Mouse (Mus musculus) MEL (cell line): Measurements from ENCODE around the gene C77080. TPM values are rescaled to one million over a fixed set of nuclear protein-coding genes. Genes with fewer than 3 reads are reported as not detected.

ENCODE experiments used
- DNase-seq: peaks from one replicate; pipeline ENCODE4 v3.0.0; 2011; ENCODE audit warnings: low read depth, low spot score
- H3K27ac ChIP-seq: 2 replicates; pipeline ENCODE4 v1.5.1; 2012; ENCODE audit warnings: low read depth, mild to moderate bottlenecking, control low read depth, low read length, moderate library complexity; ENCODE audit not compliant: control insufficient read depth
- H3K27me3 ChIP-seq, 2 experiments: fragments of 150-350 bp in 1 of 2; sonication (generic) in 1 of 2; 2 replicates each; pipeline ENCODE4 v1.6.1; 2012; ENCODE audit warnings: low read length in 2 of 2, mild to moderate bottlenecking in 2 of 2, improper control_type of control experiment in 1 of 2, moderate library complexity in 1 of 2; ENCODE audit not compliant: insufficient read depth in 2 of 2, control insufficient read depth in 1 of 2
- H3K36me3 ChIP-seq, 2 experiments: 2 replicates each; pipeline ENCODE4 v1.6.1; 2012 to 2014; ENCODE audit warnings: low read length in 2 of 2, improper control_type of control experiment in 1 of 2, inconsistent platforms in 1 of 2, mild to moderate bottlenecking in 1 of 2; ENCODE audit not compliant: insufficient read depth in 2 of 2, control insufficient read depth in 1 of 2
- H3K4me1 ChIP-seq, 2 experiments: fragments of 150-350 bp in 1 of 2; sonication (generic) in 1 of 2; 2 replicates each; pipeline ENCODE4 v1.6.1; 2012; ENCODE audit warnings: low read length in 2 of 2, improper control_type of control experiment in 1 of 2, mild to moderate bottlenecking in 1 of 2; ENCODE audit not compliant: insufficient read depth in 2 of 2, control insufficient read depth in 1 of 2
- H3K4me3 ChIP-seq, 2 experiments: fragments of 150-350 bp in 1 of 2; sonication (generic) in 1 of 2; 2 replicates each; pipeline ENCODE4 v1.5.1; 2012; ENCODE audit warnings: low read depth in 2 of 2, low read length in 2 of 2, mild to moderate bottlenecking in 2 of 2, moderate library complexity in 2 of 2, control low read depth in 1 of 2, improper control_type of control experiment in 1 of 2; ENCODE audit not compliant: control insufficient read depth in 1 of 2, insufficient read depth in 1 of 2
- H3K79me2 ChIP-seq: 2 replicates; pipeline ENCODE4 v1.6.1; 2012; ENCODE audit warnings: mild to moderate bottlenecking, low read length, moderate library complexity; ENCODE audit not compliant: control insufficient read depth, poor library complexity, insufficient read depth
- H3K9ac ChIP-seq: 2 replicates; pipeline ENCODE4 v1.6.1; 2012; ENCODE audit warnings: low read depth, mild to moderate bottlenecking, control low read depth, low read length, moderate library complexity; ENCODE audit not compliant: control insufficient read depth, poor library complexity, severe bottlenecking
- H3K9me3 ChIP-seq: fragments of 150-350 bp; sonication (generic); replicated peaks from 2 replicates; pipeline ENCODE4 v1.6.1; 2012; ENCODE audit warnings: mild to moderate bottlenecking, low read length, improper control_type of control experiment, moderate library complexity; ENCODE audit not compliant: insufficient read depth
- CHD2 ChIP-seq: IDR thresholded peaks from 2 replicates; pipeline ENCODE4 v1.6.1; 2011; ENCODE audit warnings: low read length, improper control_type of control experiment
- CTCF ChIP-seq, 3 experiments: IDR thresholded peaks in 2 of 3; conservative IDR thresholded peaks in 1 of 3; 2 replicates each; pipeline ENCODE4 v1.5.1; 2011 to 2012; ENCODE audit warnings: low read length in 3 of 3, low read depth in 2 of 3, mild to moderate bottlenecking in 2 of 3, improper control_type of control experiment in 1 of 3, inconsistent platforms in 1 of 3, mixed read lengths in 1 of 3, moderate library complexity in 1 of 3; ENCODE audit not compliant: control insufficient read depth in 1 of 3, insufficient read depth in 1 of 3, poor library complexity in 1 of 3, severe bottlenecking in 1 of 3
- ELF1 ChIP-seq: IDR thresholded peaks from 2 replicates; pipeline ENCODE4 v1.6.1; 2014; ENCODE audit warnings: low read depth, mild to moderate bottlenecking, inconsistent platforms, low read length, improper control_type of control experiment, moderate library complexity
- EP300 ChIP-seq, 2 experiments: IDR thresholded peaks; 2 replicates each; pipeline ENCODE4 v1.6.1; 2011; ENCODE audit warnings: improper control_type of control experiment in 2 of 2, low read length in 2 of 2, low read depth in 1 of 2, mild to moderate bottlenecking in 1 of 2
- ETS1 ChIP-seq: IDR thresholded peaks from 2 replicates; pipeline ENCODE4 v1.6.1; 2012; ENCODE audit warnings: low read depth, mild to moderate bottlenecking, inconsistent platforms, low read length, improper control_type of control experiment, moderate library complexity
- GABPA ChIP-seq: IDR thresholded peaks from 2 replicates; pipeline ENCODE4 v1.6.1; 2012; ENCODE audit warnings: low read depth, mild to moderate bottlenecking, inconsistent platforms, low read length, improper control_type of control experiment, moderate library complexity
- HCFC1 ChIP-seq: IDR thresholded peaks from 2 replicates; pipeline ENCODE4 v1.6.1; 2012; ENCODE audit warnings: low read depth, mild to moderate bottlenecking, inconsistent platforms, low read length, improper control_type of control experiment, moderate library complexity
- JUND ChIP-seq: IDR thresholded peaks from 2 replicates; pipeline ENCODE4 v1.6.1; 2011; ENCODE audit warnings: low read depth, mild to moderate bottlenecking, improper control_type of control experiment, low read length
- KAT2A ChIP-seq: conservative IDR thresholded peaks from 2 replicates; pipeline ENCODE4 v1.6.1; 2012; ENCODE audit warnings: low read depth, low read length, improper control_type of control experiment, inconsistent platforms
- MAFK ChIP-seq: IDR thresholded peaks from 2 replicates; pipeline ENCODE4 v1.6.1; 2011; ENCODE audit warnings: low read depth, mild to moderate bottlenecking, low read length, improper control_type of control experiment, borderline replicate concordance
- MAZ ChIP-seq: IDR thresholded peaks from 2 replicates; pipeline ENCODE4 v1.6.1; 2012; ENCODE audit warnings: low read depth, mild to moderate bottlenecking, inconsistent platforms, low read length, improper control_type of control experiment
- MEF2A ChIP-seq: IDR thresholded peaks from 2 replicates; pipeline ENCODE4 v1.6.1; 2014; ENCODE audit warnings: low read depth, mild to moderate bottlenecking, inconsistent platforms, low read length, improper control_type of control experiment; ENCODE audit not compliant: poor library complexity, insufficient replicate concordance, severe bottlenecking; ENCODE audit errors: extremely low read depth
- MXI1 ChIP-seq: IDR thresholded peaks from 2 replicates; pipeline ENCODE4 v1.6.1; 2011; ENCODE audit warnings: mild to moderate bottlenecking, low read depth, low read length, improper control_type of control experiment
- MYB ChIP-seq: IDR thresholded peaks from 2 replicates; pipeline ENCODE4 v1.6.1; 2011; ENCODE audit warnings: mild to moderate bottlenecking, low read depth, low read length, improper control_type of control experiment
- NRF1 ChIP-seq: IDR thresholded peaks from 2 replicates; pipeline ENCODE4 v1.6.1; 2014; ENCODE audit warnings: low read depth, mild to moderate bottlenecking, inconsistent platforms, low read length, improper control_type of control experiment, moderate library complexity; ENCODE audit not compliant: poor library complexity, insufficient read depth, severe bottlenecking
- POLR2A ChIP-seq, 2 experiments: IDR thresholded peaks; 2 replicates each; pipeline ENCODE4 v1.6.1; 2011 to 2012; ENCODE audit warnings: low read length in 2 of 2, mild to moderate bottlenecking in 2 of 2, control low read depth in 1 of 2, improper control_type of control experiment in 1 of 2, low read depth in 1 of 2, moderate library complexity in 1 of 2; ENCODE audit not compliant: control insufficient read depth in 1 of 2, insufficient read depth in 1 of 2, poor library complexity in 1 of 2
- POLR2AphosphoS2 ChIP-seq: IDR thresholded peaks from 2 replicates; pipeline ENCODE4 v1.6.1; 2011; ENCODE audit warnings: low read length, improper control_type of control experiment
- POLR2AphosphoS5 ChIP-seq: IDR thresholded peaks from 2 replicates; pipeline ENCODE4 v1.6.1; 2012; ENCODE audit warnings: low read depth, borderline replicate concordance, mild to moderate bottlenecking, inconsistent platforms, low read length, moderate library complexity, mixed read lengths
- RAD21 ChIP-seq: IDR thresholded peaks from 2 replicates; pipeline ENCODE4 v1.6.1; 2011; ENCODE audit warnings: mild to moderate bottlenecking, low read depth, low read length, improper control_type of control experiment
- SIN3A ChIP-seq: IDR thresholded peaks from 2 replicates; pipeline ENCODE4 v1.6.1; 2012; ENCODE audit warnings: low read length, improper control_type of control experiment, inconsistent platforms
- SMC3 ChIP-seq: IDR thresholded peaks from 2 replicates; pipeline ENCODE4 v1.6.1; 2011; ENCODE audit warnings: low read depth, low read length, improper control_type of control experiment
- TBP ChIP-seq: IDR thresholded peaks from 2 replicates; pipeline ENCODE4 v1.8.0; 2011; ENCODE audit warnings: low read depth, low read length, improper control_type of control experiment
- TCF12 ChIP-seq: IDR thresholded peaks from 2 replicates; pipeline ENCODE4 v1.6.1; 2014; ENCODE audit warnings: low read depth, mild to moderate bottlenecking, inconsistent platforms, low read length, improper control_type of control experiment, moderate library complexity
- UBTF ChIP-seq: IDR thresholded peaks from 2 replicates; pipeline ENCODE4 v1.6.1; 2012; ENCODE audit warnings: low read depth, mild to moderate bottlenecking, inconsistent platforms, low read length, improper control_type of control experiment, moderate library complexity, borderline replicate concordance; ENCODE audit not compliant: insufficient read depth
- USF2 ChIP-seq, 2 experiments: IDR thresholded peaks; 2 replicates each; pipeline ENCODE4 v1.6.1; 2011 to 2012; ENCODE audit warnings: improper control_type of control experiment in 2 of 2, low read length in 2 of 2, borderline replicate concordance in 1 of 2, inconsistent platforms in 1 of 2, low read depth in 1 of 2, mild to moderate bottlenecking in 1 of 2; ENCODE audit not compliant: insufficient read depth in 1 of 2
- ZC3H11A ChIP-seq: IDR thresholded peaks from 2 replicates; pipeline ENCODE4 v1.6.1; 2012; ENCODE audit warnings: low read depth, mild to moderate bottlenecking, inconsistent platforms, low read length, improper control_type of control experiment
- ZKSCAN1 ChIP-seq: IDR thresholded peaks from 2 replicates; pipeline ENCODE4 v1.6.1; 2012; ENCODE audit warnings: low read depth, mild to moderate bottlenecking, inconsistent platforms, low read length, improper control_type of control experiment, moderate library complexity
- ZMIZ1 ChIP-seq: IDR thresholded peaks from 2 replicates; pipeline ENCODE4 v1.6.1; 2012; ENCODE audit warnings: low read depth, mild to moderate bottlenecking, inconsistent platforms, low read length, improper control_type of control experiment, moderate library complexity
- ZNF384 ChIP-seq: IDR thresholded peaks from 2 replicates; pipeline ENCODE4 v1.6.1; 2012; ENCODE audit warnings: low read depth, mild to moderate bottlenecking, inconsistent platforms, low read length, improper control_type of control experiment
- polyA plus RNA-seq, 2 experiments: library from polyadenylated mRNA; stranded (reverse) in 1 of 2; unstranded in 1 of 2; fragments of >175 nt in 1 of 2; fragments of >200 nt in 1 of 2; gene quantifications; 2 replicates each; pipeline versions ENCODE4 v1.2.1 to v1.2.4; 2012; ENCODE audit warnings: low replicate concordance in 2 of 2, low read depth in 1 of 2; ENCODE audit not compliant: insufficient read length in 2 of 2, insufficient read depth in 1 of 2, missing spikeins in 1 of 2
- total RNA-seq: library from RNA; depleted of rRNA; stranded (reverse); fragments of 300-350 nt; gene quantifications from 2 replicates; pipeline ENCODE4 v1.2.3, GENCODE M21; 2012

The C77080 gene
- total and polyA plus RNA-seq, 3 experiments = 0.92 to 6.9 TPM; not detected in 1

DNA sequence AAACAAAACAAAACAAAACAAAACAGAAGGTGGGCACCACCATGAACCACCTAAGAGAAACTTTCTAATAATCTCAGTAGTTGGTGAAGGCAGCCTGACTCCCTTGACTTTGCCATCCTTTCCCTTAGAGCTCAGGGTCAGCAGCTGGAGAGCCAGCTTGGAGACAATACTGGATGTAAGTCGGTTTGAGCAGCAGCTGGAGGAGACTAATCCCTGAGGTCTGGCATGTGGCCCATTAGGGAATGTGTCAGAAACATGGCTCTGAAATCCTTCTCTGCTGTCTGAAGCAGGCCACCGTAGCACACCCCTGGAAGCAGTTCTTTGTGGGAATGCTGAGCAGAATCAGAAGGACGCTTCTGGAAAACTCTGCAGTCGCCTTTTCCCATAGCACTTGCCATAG, 49.7 kb downstream of the C77080 start:
- Histone ChIP-seq H3K4me1 (no peaks in the 10 kb centered on the region), H3K27ac (no peak overlapping the region), H3K9ac (no peak overlapping the region), H3K4me3 (no peak overlapping the region), H3K27me3 (no peaks in the 10 kb centered on the region), H3K9me3 (no peaks in the 10 kb centered on the region), H3K36me3 (peaks cover 0 to 46% of the 10 kb centered on the region in 2 experiments; a peak in 2 of 4 replicates), H3K79me2 (no peaks in the 10 kb centered on the region)
- DNase-seq = no peak
- TF ChIP-seq MEF2A (no peak), GABPA (no peak), POLR2A (IDR thresholded peaks at IDR 0.05; ENCODE audit: control insufficient read depth in 1 of 2, insufficient read depth in 1 of 2, low read depth in 1 of 2, low read length in 2 of 2, poor library complexity in 1 of 2) (no peak), ZNF384 (no peak), CHD2 (no peak), TBP (no peak), MYB (no peak), JUND (no peak), ELF1 (no peak), ZMIZ1 (no peak), UBTF (no peak), SIN3A (no peak)

DNA sequence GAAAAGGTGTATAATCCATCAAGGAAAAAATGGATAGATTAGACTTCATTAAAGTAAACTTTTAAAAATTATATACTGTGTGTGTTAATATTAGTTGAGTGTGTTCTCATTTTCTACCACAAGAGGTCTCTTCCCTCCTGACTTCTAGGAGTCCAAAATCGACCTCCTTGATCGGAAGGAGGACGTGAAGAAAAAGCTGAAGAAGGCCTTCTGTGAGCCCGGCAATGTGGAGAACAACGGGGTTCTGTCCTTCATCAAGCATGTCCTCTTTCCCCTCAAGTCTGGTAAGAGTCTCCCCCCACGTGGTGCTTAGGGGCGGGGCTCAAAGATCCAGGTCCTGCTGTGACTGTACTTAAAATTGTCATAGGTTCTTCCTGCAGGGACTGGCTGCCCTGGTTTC, 51.7 kb downstream of the C77080 start:
- peaks cover 0 to 47% of the 10 kb centered on the region in 2 experiments; a peak in 2 of 4 replicates for H3K36me3 ChIP-seq
- no peak overlapping the region for H3K9ac ChIP-seq
- H3K9me3 ChIP-seq = no peaks in the 10 kb centered on the region
- H3K4me3 ChIP-seq = no peak overlapping the region
- no peaks in the 10 kb centered on the region for H3K4me1 ChIP-seq
- H3K79me2 ChIP-seq = no peaks in the 10 kb centered on the region
- DNase-seq = peak; percentile 59
- TF ChIP-seq JUND (0 out of 2 replicates have a peak, but pooled peaks have one; percentile 32), ZC3H11A (peak; percentile 44), CHD2 (no peak), POLR2AphosphoS2 (peak; percentile 24; the same call in 1 of the 2 replicates), NRF1 (no peak), SIN3A (no peak), POLR2A (IDR thresholded peaks at IDR 0.05; ENCODE audit: control insufficient read depth in 1 of 2, insufficient read depth in 1 of 2, low read depth in 1 of 2, low read length in 2 of 2, poor library complexity in 1 of 2) (no peak), ZNF384 (no peak), MXI1 (no peak), MAZ (no peak), TCF12 (no peak), SMC3 (peak; percentile 78), ZKSCAN1 (no peak), MAFK (no peak), RAD21 (peak; percentile 64), POLR2AphosphoS5 (no peak), EP300 (IDR thresholded peaks at IDR 0.05; ENCODE audit: low read depth in 1 of 2, low read length in 2 of 2) (no peak), GABPA (no peak), ETS1 (no peak), CTCF (IDR thresholded peaks at IDR 0.05 in 2 of 3, conservative IDR thresholded peaks at IDR 0.05 in 1 of 3; ENCODE audit: control insufficient read depth in 1 of 3, insufficient read depth in 1 of 3, low read depth in 2 of 3, low read length in 3 of 3, poor library complexity in 1 of 3, severe bottlenecking in 1 of 3) (peak in 2 of 3 experiments; percentile 48 to 71; a peak in 4 of 6 replicates), MYB (no peak), KAT2A (no peak), HCFC1 (0 out of 2 replicates have a peak, but pooled peaks have one; percentile 32), USF2 (IDR thresholded peaks at IDR 0.05; ENCODE audit: borderline replicate concordance in 1 of 2, insufficient read depth in 1 of 2, low read depth in 1 of 2, low read length in 2 of 2) (no peak)
- no peaks in the 10 kb centered on the region for H3K27me3 ChIP-seq
- no peak overlapping the region for H3K27ac ChIP-seq
